8 mouse cellular contexts compared by ENCODE assay signal in the genomic region with DNA sequence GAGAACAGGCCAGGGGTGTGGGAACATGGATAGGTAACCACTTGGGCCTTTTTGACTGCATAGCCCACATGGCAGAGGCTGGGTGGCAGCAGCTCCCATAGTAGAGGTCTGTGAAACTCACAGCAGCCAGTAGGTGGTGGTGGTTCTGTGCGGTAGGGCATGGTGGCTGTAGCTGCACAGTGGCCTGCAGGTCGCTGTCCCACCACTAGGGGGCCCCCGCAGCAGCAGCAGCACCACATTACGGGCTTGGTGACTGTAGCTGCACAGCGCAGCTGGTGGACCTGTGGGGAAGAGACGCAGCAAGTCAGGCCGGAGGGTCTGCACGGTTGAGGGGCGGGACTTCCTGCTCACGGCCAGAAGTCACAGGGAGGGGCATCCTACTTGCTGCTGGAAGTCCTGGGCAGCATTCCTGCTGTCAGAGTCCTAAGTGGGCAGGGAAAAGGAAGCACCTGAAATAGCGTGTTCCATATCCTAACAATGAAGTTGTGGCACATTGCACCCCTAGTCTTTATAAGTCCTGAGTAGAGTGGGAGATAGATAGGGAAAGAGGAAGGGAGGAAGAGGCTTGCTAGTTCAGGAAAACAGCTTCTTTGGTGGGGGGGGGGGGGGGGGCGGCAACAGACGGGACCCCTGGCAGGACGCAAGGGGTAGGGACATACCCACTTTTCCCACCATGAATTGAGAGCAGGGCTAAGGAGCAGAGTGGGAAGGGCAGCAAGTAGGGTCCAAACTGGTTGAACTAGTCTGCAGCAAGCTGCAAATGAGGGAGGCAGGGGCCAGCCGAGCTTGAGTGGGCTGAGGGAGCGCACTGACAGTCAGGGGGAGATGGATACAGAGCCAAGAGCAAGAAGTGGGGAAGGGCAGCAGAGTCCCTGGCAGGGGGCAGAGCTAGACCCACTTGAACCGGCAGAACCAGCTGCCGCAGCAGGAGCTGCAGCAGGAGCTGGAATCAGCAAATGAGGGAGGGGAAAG.
A peak's percentile ranks its signal among the peaks of the same experiment; 100 is the strongest.
DNase-seq lines count a peak whose midpoint lies in the region; ATAC-seq and TF ChIP-seq lines count a peak whose summit lies in the region.

No protein-coding gene starts in this region.

- in situ Hi-C loops in CH12.LX (cut with MboI; ENCODE audit: low pct_ligation_motif_present, low pct_unique_long_range_greater_than_20kb, low sequenced_read_pairs), result no loop called here

- H3K79me2 ChIP-seq in CH12.LX (replicated peaks; ENCODE audit: control insufficient read depth, extremely low read depth, insufficient read depth, poor library complexity, severe bottlenecking), result no peaks in the 10 kb centered on the region

- no peak overlapping the region for H3K27ac ChIP-seq in CH12.LX (ENCODE audit: insufficient read depth, low read depth)
- no peak overlapping the region for H3K27ac ChIP-seq in forebrain, embryonic 11.5 days (ENCODE audit: low read depth, low read length)
- peak overlapping the region; percentile 53 for H3K27ac ChIP-seq in heart, embryonic 16.5 days (ENCODE audit: low read length)
- H3K27ac ChIP-seq in liver, embryonic 15.5 days (replicated peaks), result peak overlapping the region; percentile 51; the same call in 1 of the 2 replicates
- H3K27ac ChIP-seq in neural tube, embryonic 13.5 days (replicated peaks), result 0 out of 2 replicates have a peak overlapping the region, but pooled peaks have one; percentile 13
- H3K27ac ChIP-seq in testis, adult 2 months (ENCODE audit: control insufficient read depth, insufficient read depth, low read depth, low read length), result no peak overlapping the region

- no peak overlapping the region for H3K9ac ChIP-seq in CH12.LX (ENCODE audit: insufficient read depth, low read depth)
- peak overlapping the region; percentile 27 for H3K9ac ChIP-seq in forebrain, embryonic 11.5 days (ENCODE audit: low read length)
- H3K9ac ChIP-seq in heart, embryonic 16.5 days (ENCODE audit: low read length), result peak overlapping the region; percentile 54
- peak overlapping the region; percentile 45; the same call in 1 of the 2 replicates for H3K9ac ChIP-seq in liver, embryonic 15.5 days
- peak overlapping the region; percentile 59 for H3K9ac ChIP-seq in neural tube, embryonic 13.5 days

- peak; percentile 79 for DNase-seq in CH12.LX (ENCODE audit: extremely low read depth)
- peak; percentile 68 for DNase-seq in c-Kit-positive CD71-positive TER-119-negative erythroid progenitor cells, embryonic 14.5 days (ENCODE audit: low read depth)
- DNase-seq in forebrain, embryonic 11.5 days (ENCODE audit: low spot score), result peak; percentile 95
- peak; percentile 91 to 96 for DNase-seq in kidney, postnatal 36 days

- peak overlapping the region in 2 of 3 experiments; percentile 27 to 51 for H3K4me3 ChIP-seq in CH12.LX (replicated peaks in 1 of 3; ENCODE audit: low read depth in 2 of 3, low read length in 2 of 3, poor library complexity in 1 of 3)
- H3K4me3 ChIP-seq in forebrain, embryonic 11.5 days (ENCODE audit: low read depth, low read length), result peak overlapping the region; percentile 35
- H3K4me3 ChIP-seq in heart, embryonic 16.5 days (ENCODE audit: low read length), result peak overlapping the region; percentile 53
- peak overlapping the region; percentile 44 for H3K4me3 ChIP-seq in liver, embryonic 15.5 days (replicated peaks)
- H3K4me3 ChIP-seq in neural tube, embryonic 13.5 days, result peak overlapping the region; percentile 36
- H3K4me3 ChIP-seq in testis, adult 2 months (ENCODE audit: control insufficient read depth, low read depth, low read length), result peak overlapping the region; percentile 67

- H3K27me3 ChIP-seq in CH12.LX (replicated peaks), result no peaks in the 10 kb centered on the region
- H3K27me3 ChIP-seq in forebrain, embryonic 11.5 days (ENCODE audit: control insufficient read depth, insufficient read depth, low read length), result no peaks in the 10 kb centered on the region
- H3K27me3 ChIP-seq in heart, embryonic 16.5 days (ENCODE audit: control insufficient read depth, insufficient read depth, low read length), result no peaks in the 10 kb centered on the region
- H3K27me3 ChIP-seq in liver, embryonic 15.5 days, result no peaks in the 10 kb centered on the region
- H3K27me3 ChIP-seq in neural tube, embryonic 13.5 days, result no peaks in the 10 kb centered on the region
- no peaks in the 10 kb centered on the region for H3K27me3 ChIP-seq in testis, adult 2 months (ENCODE audit: control insufficient read depth, insufficient read depth, low read length)

- no peak for TF ChIP-seq EP300 in CH12.LX (IDR thresholded peaks at IDR 0.05; ENCODE audit: low read length)

- peak; percentile 39 to 100 for TF ChIP-seq CTCF in CH12.LX (conservative IDR thresholded peaks at IDR 0.05 in 1 of 2, IDR thresholded peaks at IDR 0.05 in 1 of 2; ENCODE audit: low read depth in 2 of 2, low read length in 2 of 2)
- peak; percentile 89; the same call in 1 of the 2 replicates for TF ChIP-seq CTCF in testis, adult 2 months (IDR thresholded peaks at IDR 0.05; ENCODE audit: control insufficient read depth, insufficient read depth, insufficient replicate concordance, low read depth, low read length)

- TF ChIP-seq RAD21 in CH12.LX (IDR thresholded peaks at IDR 0.05; ENCODE audit: low read depth, low read length), result peak; percentile 90

- WGBS in forebrain, embryonic 11.5 days, result 25% methylated on average over 18 of the region's 18 CpGs
- 7% methylated on average over 17 of the region's 18 CpGs for WGBS in heart, embryonic 16.5 days
- WGBS in liver, embryonic 15.5 days (ENCODE audit: insufficient replicate concordance), result 15% methylated on average over 18 of the region's 18 CpGs
- 26% methylated on average over 16 of the region's 18 CpGs for WGBS in neural tube, embryonic 13.5 days

- ATAC-seq in forebrain, embryonic 11.5 days (replicated peaks; ENCODE audit: low FRiP score), result peak; percentile 99
- ATAC-seq in heart, embryonic 16.5 days (replicated peaks; ENCODE audit: extremely low read depth, insufficient read depth, low FRiP score), result peak; percentile 99
- ATAC-seq in liver, embryonic 15.5 days (ENCODE audit: insufficient read depth), result peak; percentile 79
- ATAC-seq in neural tube, embryonic 13.5 days (ENCODE audit: low read depth), result peak; percentile 100

- TF ChIP-seq POLR2A in CH12.LX (IDR thresholded peaks at IDR 0.05; ENCODE audit: low read depth, low read length), result peak; percentile 41; the same call in 1 of the 2 replicates
- no peak for TF ChIP-seq POLR2A in testis, adult 2 months (IDR thresholded peaks at IDR 0.05; ENCODE audit: control insufficient read depth, low read depth, low read length)

- peaks cover 0 to 5% of the 10 kb centered on the region in 2 experiments for H3K36me3 ChIP-seq in CH12.LX (replicated peaks in 1 of 2; ENCODE audit: control insufficient read depth in 1 of 2, insufficient read depth in 1 of 2, low read length in 1 of 2)
- H3K36me3 ChIP-seq in forebrain, embryonic 11.5 days (ENCODE audit: control insufficient read depth, insufficient read depth, low read length), result no peaks in the 10 kb centered on the region
- H3K36me3 ChIP-seq in heart, embryonic 16.5 days (ENCODE audit: control insufficient read depth, insufficient read depth), result no peaks in the 10 kb centered on the region
- no peaks in the 10 kb centered on the region for H3K36me3 ChIP-seq in liver, embryonic 15.5 days (replicated peaks)
- H3K36me3 ChIP-seq in neural tube, embryonic 13.5 days, result no peaks in the 10 kb centered on the region
- H3K36me3 ChIP-seq in testis, adult 2 months (ENCODE audit: control insufficient read depth, insufficient read depth, low read length), result no peaks in the 10 kb centered on the region

- H3K9me3 ChIP-seq in CH12.LX (replicated peaks; ENCODE audit: low read length), result no peaks in the 10 kb centered on the region
- H3K9me3 ChIP-seq in forebrain, embryonic 11.5 days (ENCODE audit: control insufficient read depth, low read length), result no peaks in the 10 kb centered on the region
- H3K9me3 ChIP-seq in heart, embryonic 16.5 days (replicated peaks; ENCODE audit: control insufficient read depth, low read length), result no peaks in the 10 kb centered on the region
- no peaks in the 10 kb centered on the region for H3K9me3 ChIP-seq in liver, embryonic 15.5 days (replicated peaks)
- no peaks in the 10 kb centered on the region for H3K9me3 ChIP-seq in neural tube, embryonic 13.5 days

- no peaks in the 10 kb centered on the region for H3K4me1 ChIP-seq in CH12.LX (ENCODE audit: control insufficient read depth in 1 of 2, insufficient read depth in 2 of 2)
- H3K4me1 ChIP-seq in forebrain, embryonic 11.5 days (replicated peaks; ENCODE audit: control insufficient read depth, insufficient read depth, low read length), result no peaks in the 10 kb centered on the region
- H3K4me1 ChIP-seq in heart, embryonic 16.5 days (ENCODE audit: control insufficient read depth, insufficient read depth, low read length), result no peaks in the 10 kb centered on the region
- H3K4me1 ChIP-seq in liver, embryonic 15.5 days (replicated peaks), result peaks cover 38% of the 10 kb centered on the region
- H3K4me1 ChIP-seq in neural tube, embryonic 13.5 days (replicated peaks), result no peaks in the 10 kb centered on the region
- peaks cover 7% of the 10 kb centered on the region for H3K4me1 ChIP-seq in testis, adult 2 months (ENCODE audit: control insufficient read depth, insufficient read depth, low read length)

- peak overlapping the region; percentile 56 for H3K4me2 ChIP-seq in CH12.LX (ENCODE audit: insufficient read depth, low read depth, poor library complexity, severe bottlenecking)
- H3K4me2 ChIP-seq in forebrain, embryonic 11.5 days (ENCODE audit: low read depth, low read length, severe bottlenecking), result peak overlapping the region; percentile 54
- H3K4me2 ChIP-seq in heart, embryonic 16.5 days (ENCODE audit: low read depth, low read length), result peak overlapping the region; percentile 75
- H3K4me2 ChIP-seq in liver, embryonic 15.5 days, result peak overlapping the region; percentile 69
- peak overlapping the region; percentile 58 for H3K4me2 ChIP-seq in neural tube, embryonic 13.5 days

- dilution Hi-C loops in CH12.LX (cut with MboI; ENCODE audit: extremely low pct_ligation_motif_present, extremely low pct_unique_long_range_greater_than_20kb, low sequenced_read_pairs), result no loop called here

TF ChIP-seq in CH12.LX, 34 proteins besides CTCF, POLR2A, EP300 and RAD21:
- no peak for TF ChIP-seq MYC (IDR thresholded peaks at IDR 0.05; ENCODE audit: low read depth, low read length)
- TF ChIP-seq ZC3H11A (IDR thresholded peaks at IDR 0.05; ENCODE audit: low read depth, low read length), result peak; percentile 49
- peak; percentile 54; the same call in 1 of the 2 replicates for TF ChIP-seq TCF12 (IDR thresholded peaks at IDR 0.05; ENCODE audit: low read depth, low read length)
- 0 out of 2 replicates have a peak, but pooled peaks have one; percentile 31 for TF ChIP-seq ELF1 (IDR thresholded peaks at IDR 0.05; ENCODE audit: low read depth, low read length)
- no peak for TF ChIP-seq POLR2AphosphoS2 (IDR thresholded peaks at IDR 0.05; ENCODE audit: low read depth, low read length)
- TF ChIP-seq SMC3 (IDR thresholded peaks at IDR 0.05; ENCODE audit: low read depth, low read length), result peak; percentile 94
- peak; percentile 45; the same call in 1 of the 2 replicates for TF ChIP-seq NELFE (IDR thresholded peaks at IDR 0.05; ENCODE audit: low read depth, low read length)

Comparison
In these comparisons a context has a peak if more than half of its experiments do, and no peak if none do; other contexts are left out.
1. H3K27ac ChIP-seq: peak in heart, embryonic 16.5 days (single experiment), liver, embryonic 15.5 days (single experiment) and neural tube, embryonic 13.5 days (single experiment); none in CH12.LX (single experiment), forebrain, embryonic 11.5 days (single experiment) and testis, adult 2 months (single experiment).
2. Peak in every context shown above with its lines, with median percentiles within 50 percentile points of each other: DNase-seq, H3K4me2 ChIP-seq, H3K4me3 ChIP-seq and ATAC-seq.